Mouse (Mus musculus) intestine, postnatal 0 days (tissue): Measurements from ENCODE around the gene P4hb. TPM values are rescaled to one million over a fixed set of nuclear protein-coding genes. Genes with fewer than 3 reads are reported as not detected.

Experiments
- ATAC-seq: fragments of 200-750 bp; cut with Nextera tagmentation; 2 replicates; pipeline ENCODE4 v1.8.0; 2017; ENCODE audit warnings: mild to moderate bottlenecking, moderate TSS enrichment, moderate library complexity
- H3K27ac ChIP-seq: fragments of 300-500 bp; sonication (generic); 2 replicates; pipeline ENCODE4 v1.5.1; 2014; ENCODE audit warnings: mild to moderate bottlenecking, low read depth, low read length, moderate library complexity
- H3K27me3 ChIP-seq: fragments of 300-500 bp; sonication (generic); replicated peaks from 2 replicates; pipeline ENCODE4 v1.6.1; 2014; ENCODE audit warnings: low read length, mixed read lengths; ENCODE audit not compliant: control insufficient read depth, insufficient read depth
- H3K36me3 ChIP-seq: fragments of 300-500 bp; sonication (generic); 2 replicates; pipeline ENCODE4 v1.6.1; 2014; ENCODE audit warnings: mild to moderate bottlenecking, moderate library complexity; ENCODE audit not compliant: control insufficient read depth, insufficient read depth
- H3K4me1 ChIP-seq: fragments of 300-500 bp; sonication (generic); replicated peaks from 2 replicates; pipeline ENCODE4 v1.6.1; 2014; ENCODE audit warnings: antibody characterized with exemption, low read length, mixed read lengths; ENCODE audit not compliant: control insufficient read depth, insufficient read depth
- H3K4me2 ChIP-seq: fragments of 300-500 bp; sonication (generic); replicated peaks from 2 replicates; pipeline ENCODE4 v1.6.1; 2014; ENCODE audit warnings: low read depth, mild to moderate bottlenecking, moderate library complexity
- H3K4me3 ChIP-seq: fragments of 300-500 bp; sonication (generic); 2 replicates; pipeline ENCODE4 v1.5.1; 2014; ENCODE audit warnings: low read depth, low read length
- H3K9ac ChIP-seq: fragments of 300-500 bp; sonication (generic); 2 replicates; pipeline ENCODE4 v1.6.1; 2014; ENCODE audit warnings: mild to moderate bottlenecking, low read depth, low read length
- H3K9me3 ChIP-seq: fragments of 300-500 bp; sonication (generic); 2 replicates; pipeline ENCODE4 v1.6.1; 2016; ENCODE audit warnings: mixed run types; ENCODE audit not compliant: control insufficient read depth
- CTCF ChIP-seq: sonication (generic); IDR thresholded peaks from 2 replicates; pipeline ENCODE4 v1.5.1; 2016; ENCODE audit warnings: low read depth, mild to moderate bottlenecking, control low read depth, antibody characterized with exemption, moderate library complexity
- WGBS: fragments of 180-500 bp; shearing (Covaris S2); extraction: QIAGEN DNeasy Blood & Tissue Kit; methylation state at CpG from one replicate; pipeline ENCODE4 v1.1.7; 2014; 5-methylcytosine and 5-hydroxymethylcytosine counted together
- polyA plus RNA-seq: library from polyadenylated mRNA; unstranded; fragments of >200 nt; fragmentation: Nextera tagmentation; extraction: Ambion mirVana; gene quantifications from 2 replicates; pipeline ENCODE4 v1.2.1, GENCODE M21; 2015

The P4hb gene
- polyA plus RNA-seq, 1 experiment from 2014 or later, result 2,539 TPM

DNA sequence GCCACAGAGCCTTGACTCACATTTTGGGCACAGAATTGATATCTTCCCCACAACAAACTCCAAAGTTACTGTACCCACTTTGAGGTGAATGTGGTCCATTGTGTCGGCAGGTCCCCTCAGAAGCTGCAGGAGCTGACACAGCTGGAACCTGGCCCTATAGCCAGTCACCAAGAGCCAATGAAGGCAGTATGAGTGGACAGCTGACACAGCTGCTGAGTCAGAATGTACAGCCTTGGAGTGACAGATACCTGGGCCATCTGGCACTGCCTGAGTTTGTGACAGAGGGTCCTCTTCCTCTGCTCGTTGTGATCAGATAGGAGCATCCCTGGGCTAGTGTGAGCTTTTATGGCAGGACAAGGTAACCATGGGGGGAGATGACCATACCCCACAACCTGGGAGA is 17.8 kb downstream of the P4hb start:
- 0 out of 2 replicates have a peak overlapping the region, but pooled peaks have one; percentile 3 for H3K4me2 ChIP-seq
- peaks cover 14% of the 10 kb centered on the region for H3K36me3 ChIP-seq
- 59% methylated on average over 2 of the region's 2 CpGs for WGBS
- H3K27me3 ChIP-seq, result no peaks in the 10 kb centered on the region
- no peak for TF ChIP-seq CTCF
- H3K27ac ChIP-seq, result peak overlapping the region; percentile 84
- peak; percentile 76 for ATAC-seq
- H3K9me3 ChIP-seq, result no peaks in the 10 kb centered on the region
- H3K9ac ChIP-seq, result no peak overlapping the region
- H3K4me3 ChIP-seq, result no peak overlapping the region
- 0 out of 2 replicates have a peak, but pooled peaks cover under 1% of the 10 kb centered on the region for H3K4me1 ChIP-seq

DNA sequence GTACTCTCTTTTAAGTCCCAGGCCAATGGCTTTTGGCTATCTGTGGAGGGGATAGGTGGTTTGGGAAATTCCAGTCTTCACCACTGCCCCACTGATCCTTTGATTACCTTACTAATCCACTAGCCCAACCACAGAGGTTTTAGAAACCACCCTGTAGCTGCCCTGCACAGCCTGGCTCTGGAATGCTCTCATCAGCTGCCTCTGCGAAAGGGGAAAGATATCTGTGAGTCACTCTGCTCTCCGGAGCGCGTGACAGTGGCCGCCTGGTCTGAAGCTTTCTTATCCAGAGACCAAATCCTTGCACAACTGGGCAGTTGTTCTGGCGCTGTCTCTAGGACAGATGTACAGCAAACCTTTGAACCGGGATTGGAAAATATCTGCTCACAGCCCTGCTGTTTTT is 18.2 kb downstream of the P4hb start:
- WGBS, result 37% methylated on average over 7 of the region's 7 CpGs
- Histone ChIP-seq H3K36me3 (peaks cover 10% of the 10 kb centered on the region), H3K4me1 (0 out of 2 replicates have a peak, but pooled peaks cover 4% of the 10 kb centered on the region), H3K4me3 (no peak overlapping the region), H3K27me3 (no peaks in the 10 kb centered on the region), H3K27ac (peak overlapping the region; percentile 84), H3K4me2 (no peak overlapping the region), H3K9me3 (no peaks in the 10 kb centered on the region), H3K9ac (no peak overlapping the region)
- ATAC-seq, result peak; percentile 81
- TF ChIP-seq CTCF, result no peak

DNA sequence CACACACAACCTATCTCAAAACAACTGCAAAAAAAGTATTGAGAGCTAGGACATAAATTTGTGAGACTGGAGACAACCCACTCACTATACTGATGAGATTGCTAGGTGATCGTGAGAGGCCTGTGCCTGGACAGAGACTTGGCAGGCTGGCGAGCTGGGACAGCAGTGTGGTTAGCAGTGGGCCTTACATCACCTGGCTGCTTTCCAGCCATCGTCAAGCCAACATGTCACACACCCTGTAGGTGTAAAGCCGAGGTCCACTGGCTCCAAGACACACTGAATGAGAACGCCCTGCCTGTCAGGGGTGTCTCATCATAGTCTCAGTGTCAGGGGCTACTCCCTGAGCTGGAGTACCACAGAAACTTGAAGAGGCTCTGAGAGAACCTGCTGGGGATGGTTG is 20.3 kb downstream of the P4hb start:
- no peaks in the 10 kb centered on the region; the same call in 1 of the 2 replicates for H3K36me3 ChIP-seq
- no peak for ATAC-seq
- WGBS, result 70% methylated on average over 5 of the region's 5 CpGs
- H3K27ac ChIP-seq, result no peak overlapping the region
- H3K4me3 ChIP-seq, result no peak overlapping the region
- no peak for TF ChIP-seq CTCF
- H3K27me3 ChIP-seq, result no peaks in the 10 kb centered on the region
- 0 out of 2 replicates have a peak, but pooled peaks cover 10% of the 10 kb centered on the region for H3K4me1 ChIP-seq
- no peak overlapping the region for H3K9ac ChIP-seq
- H3K4me2 ChIP-seq, result no peak overlapping the region
- H3K9me3 ChIP-seq, result no peaks in the 10 kb centered on the region

DNA sequence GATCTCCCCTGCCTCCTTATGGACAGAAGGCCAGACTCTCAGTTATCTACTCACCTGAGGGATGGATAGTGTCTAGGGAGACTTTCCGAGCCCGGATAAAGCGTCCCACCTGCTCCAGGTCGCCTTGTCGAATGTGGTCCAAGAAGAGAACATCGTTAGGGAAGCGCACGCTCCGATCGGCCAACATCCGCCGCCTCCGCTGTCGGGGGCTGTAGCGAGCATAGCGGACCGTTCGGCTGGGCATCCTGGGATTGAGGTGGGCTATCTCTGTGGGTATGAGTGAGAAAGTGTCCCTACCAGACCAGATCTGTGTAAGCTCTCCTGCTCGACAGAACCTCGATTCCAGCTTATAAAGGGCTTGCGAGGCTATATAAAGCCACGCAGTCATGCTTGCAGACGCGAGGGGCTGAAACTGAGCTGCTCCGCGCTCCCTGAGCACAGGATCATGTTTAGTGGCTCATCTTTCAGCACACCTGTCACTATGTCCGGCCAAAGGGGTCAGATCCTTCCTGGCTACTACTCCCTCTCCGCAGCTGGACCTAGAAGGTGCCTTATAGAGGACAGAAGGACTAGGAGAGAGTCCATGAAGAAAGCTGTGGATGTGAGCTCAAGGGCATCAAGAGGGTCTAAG is 22.1 kb downstream of the P4hb start, which contains the start of gene Ppp1r27:
Gene Ppp1r27, minus strand, starts transcription at position 323 of the 631 bp plus-strand sequence.
- Histone ChIP-seq H3K4me3 (peak within 1 kb of the TSS; percentile 75), H3K36me3 (no peaks in the 10 kb centered on the region; the same call in 1 of the 2 replicates), H3K27ac (peak within 1 kb of the TSS; percentile 98), H3K4me1 (peaks cover 16% of the 10 kb centered on the region; the same call in 1 of the 2 replicates), H3K9ac (peak within 1 kb of the TSS; percentile 86; the same call in 1 of the 2 replicates), H3K9me3 (no peaks in the 10 kb centered on the region), H3K27me3 (no peaks in the 10 kb centered on the region), H3K4me2 (peak within 1 kb of the TSS; percentile 73)
- ATAC-seq, result no peak
- WGBS, result 94% methylated on average over 28 of the region's 28 CpGs
- TF ChIP-seq CTCF, result no peak

DNA sequence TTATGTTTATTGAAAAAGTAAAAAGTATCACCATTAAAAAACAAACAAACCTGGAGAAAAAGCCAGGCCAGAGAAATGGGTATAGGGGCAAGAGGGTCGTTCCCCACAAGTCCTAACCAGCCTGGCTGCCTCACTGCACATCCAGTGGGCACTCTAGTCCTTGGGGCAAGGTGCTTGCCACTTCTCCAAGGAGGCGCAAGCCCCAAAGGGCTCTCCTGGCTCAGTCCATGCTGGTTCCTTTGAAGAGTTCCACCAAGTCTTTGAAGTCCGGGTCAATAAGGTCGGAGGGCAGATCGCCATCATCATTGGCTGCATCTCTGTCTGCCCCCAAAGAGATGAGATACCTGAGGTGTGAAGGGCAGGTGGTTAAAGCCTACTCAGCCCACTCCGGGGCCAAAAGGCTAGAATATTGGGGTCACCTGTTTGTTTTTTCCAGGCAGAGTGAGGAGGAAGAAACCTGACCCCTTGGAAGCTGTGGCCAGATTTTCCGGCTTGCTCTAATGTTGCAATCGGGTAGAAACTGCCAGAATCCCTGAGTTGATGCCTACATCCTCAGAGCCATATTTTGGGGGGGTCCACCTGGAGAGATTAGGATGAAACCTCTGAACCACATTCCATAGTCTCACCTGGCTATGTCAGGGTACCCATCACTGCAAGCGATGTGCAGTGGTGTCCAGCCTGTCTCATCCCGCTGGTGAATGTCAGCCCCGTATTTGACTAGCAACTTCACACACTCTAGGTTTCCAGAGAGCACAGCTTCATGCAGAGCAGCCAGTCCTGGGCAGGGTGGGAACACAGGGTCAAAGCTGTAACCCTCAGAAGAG is 22.9 kb downstream of the P4hb start:
- Histone ChIP-seq H3K27me3 (no peaks in the 10 kb centered on the region), H3K4me3 (peak overlapping the region; percentile 75), H3K9me3 (no peaks in the 10 kb centered on the region), H3K9ac (peak overlapping the region; percentile 86; the same call in 1 of the 2 replicates), H3K4me1 (peaks cover 16% of the 10 kb centered on the region; the same call in 1 of the 2 replicates), H3K36me3 (no peaks in the 10 kb centered on the region; the same call in 1 of the 2 replicates), H3K4me2 (peak overlapping the region; percentile 73), H3K27ac (peak overlapping the region; percentile 98)
- WGBS, result 63% methylated on average over 11 of the region's 11 CpGs
- ATAC-seq, result no peak
- TF ChIP-seq CTCF, result no peak
